In genomic region chr9:110381292-110381691, GRCm38 (mm10) we compare ENCODE assay signal across 21 mouse cellular contexts. TPM values are rescaled to one million over a fixed set of nuclear protein-coding genes. Genes with fewer than 3 reads are reported as not detected.
DNase-seq lines count a peak whose midpoint lies in the region; ATAC-seq lines count a peak whose summit lies in the region.
"Had no signal": no experiment of that assay in that cellular context is flagged by ENCODE, and none has a peak within 500 bp of the region (broad histone marks: within the 10 kb centered on the region; RNA-seq: fewer than 3 reads in every experiment).

No protein-coding gene starts in this region.

- H3K36me3 ChIP-seq in heart, embryonic 12.5 days: peaks cover 75% of the 10 kb centered on the region
- H3K36me3 ChIP-seq in intestine, embryonic 15.5 days: peaks cover 28% of the 10 kb centered on the region
- peaks cover 19% of the 10 kb centered on the region for H3K36me3 ChIP-seq in intestine, embryonic 16.5 days (ENCODE audit: control insufficient read depth, insufficient read depth, low read length)

- no peaks in the 10 kb centered on the region for H3K9me3 ChIP-seq in heart, embryonic 12.5 days (replicated peaks)
- no peaks in the 10 kb centered on the region for H3K9me3 ChIP-seq in intestine, embryonic 15.5 days
- H3K9me3 ChIP-seq in intestine, embryonic 16.5 days (ENCODE audit: control insufficient read depth, low read length): no peaks in the 10 kb centered on the region
- H3K9me3 ChIP-seq: forebrain, embryonic 10.5 days; limb, embryonic 13.5 days; liver, embryonic 13.5 days; neural tube, embryonic 15.5 days; stomach, embryonic 15.5 days had no signal

- no peaks in the 10 kb centered on the region for H3K27me3 ChIP-seq in heart, embryonic 12.5 days (replicated peaks)
- no peaks in the 10 kb centered on the region for H3K27me3 ChIP-seq in intestine, embryonic 15.5 days (replicated peaks)
- H3K27me3 ChIP-seq in intestine, embryonic 16.5 days (replicated peaks; ENCODE audit: control insufficient read depth, insufficient read depth, low read length): no peaks in the 10 kb centered on the region
- H3K27me3 ChIP-seq: limb, embryonic 13.5 days; liver, embryonic 13.5 days; neural tube, embryonic 15.5 days; stomach, embryonic 15.5 days had no signal

- DNase-seq in heart, adult 11 months: peak; percentile 91
- DNase-seq in retina, postnatal 1 day: peak; percentile 11
- DNase-seq in retina, embryonic 14.5 days (ENCODE audit: low spot score): no peak
- DNase-seq in thymus, postnatal 14 days: no peak
- DNase-seq: cerebellum, adult 18-20 months; cerebellum, postnatal 25 days; gastrocnemius, adult 2 months; heart, adult 18-20 months; heart, postnatal 4 days; kidney, adult 8-10 months; liver, embryonic 13.5 days; right cerebral cortex, postnatal 25 days; thymus, postnatal 25 days had no signal

- no peak overlapping the region for H3K9ac ChIP-seq in heart, embryonic 12.5 days
- no peak overlapping the region for H3K9ac ChIP-seq in intestine, embryonic 15.5 days
- H3K9ac ChIP-seq in intestine, embryonic 16.5 days (ENCODE audit: low read depth, low read length): no peak overlapping the region
- H3K9ac ChIP-seq: limb, embryonic 13.5 days; liver, embryonic 13.5 days; lung, embryonic 14.5 days; neural tube, embryonic 15.5 days; stomach, embryonic 15.5 days had no signal

- no peak for ATAC-seq in heart, embryonic 12.5 days (ENCODE audit: insufficient number of reproducible peaks, low FRiP score)
- 0 out of 2 replicates have a peak, but pooled peaks have one; percentile 6 for ATAC-seq in intestine, embryonic 15.5 days
- ATAC-seq in intestine, embryonic 16.5 days: no peak

- H3K4me3 ChIP-seq in heart, embryonic 12.5 days: no peak overlapping the region
- no peak overlapping the region for H3K4me3 ChIP-seq in intestine, embryonic 15.5 days (replicated peaks)
- no peak overlapping the region for H3K4me3 ChIP-seq in intestine, embryonic 16.5 days (ENCODE audit: low read length)
- H3K4me3 ChIP-seq: forebrain, embryonic 10.5 days; gastrocnemius, adult 2 months; limb, embryonic 13.5 days; liver, embryonic 13.5 days; neural tube, embryonic 15.5 days; stomach, embryonic 15.5 days had no signal

- H3K27ac ChIP-seq in heart, embryonic 12.5 days (ENCODE audit: poor library complexity, severe bottlenecking): no peak overlapping the region
- no peak overlapping the region for H3K27ac ChIP-seq in intestine, embryonic 15.5 days
- H3K27ac ChIP-seq in intestine, embryonic 16.5 days (ENCODE audit: low read length): no peak overlapping the region
- H3K27ac ChIP-seq: forebrain, embryonic 10.5 days; gastrocnemius, adult 2 months; limb, embryonic 13.5 days; liver, embryonic 13.5 days; neural tube, embryonic 15.5 days; stomach, embryonic 15.5 days had no signal

- no peak overlapping the region for H3K4me2 ChIP-seq in heart, embryonic 12.5 days
- no peak overlapping the region for H3K4me2 ChIP-seq in intestine, embryonic 15.5 days (replicated peaks)
- no peak overlapping the region for H3K4me2 ChIP-seq in intestine, embryonic 16.5 days (ENCODE audit: low read depth, low read length)
- H3K4me2 ChIP-seq: liver, embryonic 13.5 days; neural tube, embryonic 15.5 days; stomach, embryonic 15.5 days had no signal

- WGBS in heart, embryonic 12.5 days: 73% methylated on average over 12 of the region's 12 CpGs
- 84% methylated on average over 12 of the region's 12 CpGs for WGBS in intestine, embryonic 15.5 days
- WGBS in intestine, embryonic 16.5 days: 79% methylated on average over 12 of the region's 12 CpGs

- H3K4me1 ChIP-seq in heart, embryonic 12.5 days (replicated peaks): peaks cover 12% of the 10 kb centered on the region
- H3K4me1 ChIP-seq in intestine, embryonic 15.5 days (replicated peaks): no peaks in the 10 kb centered on the region
- H3K4me1 ChIP-seq in intestine, embryonic 16.5 days (ENCODE audit: control insufficient read depth, insufficient read depth, low read length): 0 out of 2 replicates have a peak, but pooled peaks cover 2% of the 10 kb centered on the region
- H3K4me1 ChIP-seq: limb, embryonic 13.5 days; liver, embryonic 13.5 days; neural tube, embryonic 15.5 days; stomach, embryonic 15.5 days had no signal

RNA-seq across cellular contexts. Expression of gene Ptpn23, which starts 26.7 kb away (rescaled TPM):
- 13.6 and 14.0 TPM in 2 replicates for polyA plus RNA-seq in heart, embryonic 12.5 days (2016; fragmentation: Nextera tagmentation; extraction: Ambion mirVana)
- polyA plus RNA-seq in intestine, embryonic 15.5 days (2015; fragmentation: Nextera tagmentation; extraction: Ambion mirVana): 12.2 and 15.6 TPM in 2 replicates
- 10.8 and 12.9 TPM in 2 replicates for polyA plus RNA-seq in intestine, embryonic 16.5 days (2015; fragmentation: Nextera tagmentation; extraction: Ambion mirVana)

RNA-seq across cellular contexts. Expression of gene Ngp, which starts 38.3 kb away (rescaled TPM):
- polyA plus RNA-seq in heart, embryonic 12.5 days (2016; fragmentation: Nextera tagmentation; extraction: Ambion mirVana): 0.26 and 0.65 TPM in 2 replicates
- polyA plus RNA-seq in intestine, embryonic 15.5 days (2015; fragmentation: Nextera tagmentation; extraction: Ambion mirVana): 5.3 and 10.7 TPM in 2 replicates
- 3.8 and 8.5 TPM in 2 replicates for polyA plus RNA-seq in intestine, embryonic 16.5 days (2015; fragmentation: Nextera tagmentation; extraction: Ambion mirVana)
- polyA plus RNA-seq: forebrain, embryonic 10.5 days had no signal

RNA-seq across cellular contexts. Expression of gene Scap, which starts 48.2 kb away (rescaled TPM):
- 22.2 and 23.9 TPM in 2 replicates for polyA plus RNA-seq in heart, embryonic 12.5 days (2016; fragmentation: Nextera tagmentation; extraction: Ambion mirVana)
- 29.7 and 31.4 TPM in 2 replicates for polyA plus RNA-seq in intestine, embryonic 15.5 days (2015; fragmentation: Nextera tagmentation; extraction: Ambion mirVana)
- polyA plus RNA-seq in intestine, embryonic 16.5 days (2015; fragmentation: Nextera tagmentation; extraction: Ambion mirVana): 25.2 and 26.8 TPM in 2 replicates

Comparison
In these comparisons a context has a peak if more than half of its experiments do, and no peak if none do; other contexts are left out.
1. DNase-seq: peak in heart, adult 11 months (single experiment) and retina, postnatal 1 day (single experiment); none in retina, embryonic 14.5 days (single experiment) and thymus, postnatal 14 days (single experiment).